Mouse (Mus musculus) E14TG2a.4 (cell line): ENCODE measurements at regions not wholly inside any gene's neighbourhood (a gene's known extent, or its start where the extent isn't known, plus 50 kb on each side); places are given as distances from the start of the nearest gene placed in this dataset.

Experiments
- CTCF ChIP-seq: conservative IDR thresholded peaks from 2 replicates; pipeline ENCODE4 v1.5.1; 2014; ENCODE audit warnings: low read length
- NANOG ChIP-seq: IDR thresholded peaks from 2 replicates; pipeline ENCODE4 v1.6.1; 2014; ENCODE audit warnings: borderline replicate concordance, low read length, mixed read lengths
- POU5F1 ChIP-seq: IDR thresholded peaks from 2 replicates; pipeline ENCODE4 v1.6.1; 2014; ENCODE audit warnings: low read length, borderline replicate concordance

DNA sequence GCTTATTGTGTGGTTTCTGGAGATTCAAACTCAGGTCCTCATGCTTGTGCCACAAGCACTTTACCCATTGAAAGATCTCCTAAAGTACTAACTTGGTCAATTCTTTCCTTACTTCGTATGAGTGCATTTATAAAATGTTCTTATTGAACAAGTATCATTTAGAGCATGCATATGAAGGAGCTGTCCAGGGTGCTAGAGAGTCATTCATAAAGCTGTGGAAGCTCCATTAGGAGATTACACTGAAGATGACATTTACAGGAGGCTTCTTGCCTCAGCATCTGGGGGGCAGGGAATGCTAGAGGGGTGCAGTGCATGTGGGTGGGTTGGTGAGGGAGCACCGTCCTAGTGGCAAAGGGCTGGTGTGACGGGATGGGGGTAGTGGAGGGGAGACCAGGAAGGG, 187.8 kb upstream of the Syndig1 start:
- TF ChIP-seq CTCF, result no peak
- no peak for TF ChIP-seq NANOG
- TF ChIP-seq POU5F1, result no peak
